Mouse (Mus musculus) CD8-positive naive resting alpha-beta T cell, adult 2 months (primary cell): ENCODE results near the gene Cacng6.
"Not testable (repeated sequence)": the region's sequence is repeated elsewhere in the genome, so short reads cannot be mapped to it uniquely, and the experiment has no call there.

Source experiments
- DNase-seq, 2 experiments: peaks; one replicate each; pipeline ENCODE4 v3.0.0; 2022; ENCODE audit warnings: low read depth in 2 of 2, low spot score in 2 of 2

Gene Cacng6

DNA sequence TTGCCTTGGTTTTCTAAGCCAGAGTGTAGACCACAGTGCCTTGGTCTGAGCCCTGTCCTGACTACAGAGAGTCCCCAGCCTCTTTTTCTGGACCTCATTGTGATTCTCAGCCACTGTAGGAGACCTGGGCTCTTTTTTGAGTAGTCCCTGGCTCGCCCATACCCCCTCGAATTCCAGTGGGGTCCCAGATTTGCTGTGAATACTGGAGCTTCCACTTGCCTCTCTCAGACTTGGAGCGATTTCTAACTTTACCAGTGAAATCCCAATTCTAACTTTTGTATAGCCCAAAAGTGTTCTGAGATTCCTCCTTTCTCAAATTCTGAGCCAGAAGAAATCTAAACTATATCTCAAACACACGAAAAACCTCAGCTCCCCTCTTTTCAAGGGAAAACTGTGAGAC lies at the start of gene Cacng6:
Gene Cacng6, plus strand, starts transcription at position 301 of the 400 bp plus-strand sequence.
- no peak for DNase-seq

DNA sequence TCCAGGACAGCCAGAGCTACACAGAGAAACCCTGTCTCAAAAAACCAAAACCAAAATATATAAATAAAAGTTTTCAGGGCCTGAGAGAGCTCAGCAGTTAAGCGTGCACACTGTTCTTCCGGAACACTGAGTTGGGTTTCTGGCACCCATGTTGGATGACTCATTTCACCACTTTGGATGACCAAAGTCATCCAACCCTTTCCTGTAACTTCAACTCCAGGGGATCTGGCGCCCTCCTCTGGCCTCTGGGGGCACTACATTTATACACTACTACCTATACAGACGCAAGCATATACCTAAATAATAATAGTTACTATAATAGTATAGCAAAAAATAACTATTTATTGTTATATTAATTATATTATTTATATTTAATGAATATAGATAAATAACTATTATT lies 47.2 kb upstream of the Cacng6 start:
- DNase-seq: no peak

DNA sequence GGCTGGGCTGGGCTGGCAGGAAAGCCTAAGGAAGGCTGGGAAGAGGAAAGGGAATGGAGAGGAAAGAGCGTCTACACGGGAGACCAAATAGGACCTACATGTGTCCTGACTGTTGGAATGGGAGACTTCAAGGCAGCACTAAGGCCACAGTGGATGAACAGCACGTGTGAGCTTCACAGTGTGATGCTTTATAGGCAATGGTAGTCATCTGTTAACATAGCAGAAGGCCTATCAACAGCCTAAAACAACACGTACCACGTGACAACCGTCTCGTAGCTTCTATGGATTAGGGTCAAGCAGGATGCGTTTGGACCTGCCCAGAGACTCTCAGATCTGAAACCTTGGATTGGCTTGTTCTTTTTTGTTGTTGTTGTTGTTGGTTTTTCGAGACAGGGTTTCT lies 41.9 kb upstream of the Cacng6 start:
- DNase-seq: no peak

DNA sequence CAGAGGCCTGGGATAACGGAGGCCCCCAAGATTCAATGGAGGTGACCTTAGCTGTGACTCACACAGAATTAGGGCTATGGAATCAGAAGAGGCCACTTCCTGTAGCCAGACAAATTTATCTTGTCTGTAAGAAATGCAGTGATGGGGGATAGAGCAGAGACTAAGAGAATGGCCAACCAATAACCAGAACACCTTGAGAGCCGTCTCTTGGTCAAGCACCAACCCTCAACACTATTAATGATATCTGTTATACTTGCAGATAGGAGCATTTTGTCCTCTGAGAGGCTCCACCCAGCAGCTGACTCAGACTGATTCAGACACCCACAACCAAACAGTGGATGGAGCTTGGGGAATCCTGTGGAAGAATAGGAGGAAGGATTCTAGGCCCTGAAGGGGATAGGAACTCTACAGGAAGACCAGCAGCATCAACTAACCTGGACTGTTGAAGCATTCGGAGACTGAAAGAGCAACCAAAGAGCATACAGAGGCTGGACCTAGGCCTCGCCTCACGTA lies 39.1 kb upstream of the Cacng6 start:
- DNase-seq: no peak

DNA sequence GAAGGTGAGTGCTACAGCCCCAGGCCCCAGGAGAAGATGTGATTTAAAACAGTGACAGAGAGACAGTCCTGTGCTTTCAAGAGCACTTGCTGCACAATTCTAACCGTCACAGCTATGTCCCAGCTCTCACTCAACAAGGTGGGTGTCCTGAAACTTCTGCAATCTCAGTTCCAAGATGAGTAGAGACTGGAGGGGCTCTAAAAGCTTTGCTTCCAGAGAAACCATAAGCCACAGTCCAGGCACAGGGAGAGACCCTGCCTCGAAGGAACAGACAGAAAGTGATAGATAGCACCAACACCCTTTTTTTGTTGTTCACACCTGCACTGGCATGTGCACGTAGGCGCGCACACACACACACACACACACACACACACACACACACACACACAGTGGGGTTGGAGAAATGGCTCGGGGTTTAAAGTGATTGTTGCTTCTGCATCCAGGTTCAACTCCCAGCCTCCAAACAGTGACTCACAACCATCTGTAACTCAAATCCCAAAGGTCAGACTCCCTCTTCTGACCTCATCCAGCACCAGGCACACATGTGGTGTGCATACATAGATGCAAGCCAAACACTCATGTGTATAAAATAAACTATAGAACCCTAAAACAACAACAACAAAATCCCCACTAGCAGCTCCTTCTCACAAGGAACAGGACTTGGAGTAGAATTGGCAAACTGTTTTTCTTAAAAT lies 37.8 kb upstream of the Cacng6 start:
- DNase-seq: no peak

DNA sequence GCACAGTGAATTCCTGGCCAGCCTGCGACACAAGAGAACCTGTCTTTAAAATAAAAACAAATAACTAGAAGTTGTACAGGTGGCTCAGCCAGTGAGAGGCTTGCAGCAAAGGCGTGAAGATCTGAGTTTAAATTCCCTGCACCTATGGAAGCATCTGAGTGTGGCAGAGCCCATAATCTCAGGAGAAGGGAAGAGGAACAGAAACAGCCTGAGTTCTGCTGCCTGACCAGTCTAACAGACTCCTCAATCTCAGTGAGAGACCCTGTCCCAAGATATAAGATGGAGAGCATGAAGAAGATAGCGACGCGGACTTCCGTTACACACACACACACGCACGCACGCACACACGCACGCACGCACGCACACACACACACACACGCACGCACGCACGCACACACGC lies 36.2 kb upstream of the Cacng6 start:
- DNase-seq: no peak

DNA sequence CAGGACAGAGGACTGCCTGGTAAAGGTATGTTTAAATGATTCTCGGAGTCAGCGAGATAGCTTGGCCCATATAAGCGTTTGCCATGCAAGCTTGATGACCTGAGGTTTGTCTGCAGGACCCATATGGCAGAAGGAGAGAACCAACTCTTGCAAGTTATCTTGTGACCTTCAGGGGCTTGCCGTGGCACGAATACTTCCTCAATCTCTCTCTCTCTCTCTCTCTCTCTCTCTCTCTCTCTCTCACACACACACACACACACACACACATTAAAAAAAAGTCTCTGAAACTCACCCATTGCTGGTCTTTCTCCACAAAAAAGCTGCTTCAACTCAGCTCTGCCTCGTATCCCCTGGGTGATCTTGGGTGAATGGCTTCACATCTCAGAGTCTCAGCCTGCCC lies 35.1 kb upstream of the Cacng6 start:
- no peak for DNase-seq

DNA sequence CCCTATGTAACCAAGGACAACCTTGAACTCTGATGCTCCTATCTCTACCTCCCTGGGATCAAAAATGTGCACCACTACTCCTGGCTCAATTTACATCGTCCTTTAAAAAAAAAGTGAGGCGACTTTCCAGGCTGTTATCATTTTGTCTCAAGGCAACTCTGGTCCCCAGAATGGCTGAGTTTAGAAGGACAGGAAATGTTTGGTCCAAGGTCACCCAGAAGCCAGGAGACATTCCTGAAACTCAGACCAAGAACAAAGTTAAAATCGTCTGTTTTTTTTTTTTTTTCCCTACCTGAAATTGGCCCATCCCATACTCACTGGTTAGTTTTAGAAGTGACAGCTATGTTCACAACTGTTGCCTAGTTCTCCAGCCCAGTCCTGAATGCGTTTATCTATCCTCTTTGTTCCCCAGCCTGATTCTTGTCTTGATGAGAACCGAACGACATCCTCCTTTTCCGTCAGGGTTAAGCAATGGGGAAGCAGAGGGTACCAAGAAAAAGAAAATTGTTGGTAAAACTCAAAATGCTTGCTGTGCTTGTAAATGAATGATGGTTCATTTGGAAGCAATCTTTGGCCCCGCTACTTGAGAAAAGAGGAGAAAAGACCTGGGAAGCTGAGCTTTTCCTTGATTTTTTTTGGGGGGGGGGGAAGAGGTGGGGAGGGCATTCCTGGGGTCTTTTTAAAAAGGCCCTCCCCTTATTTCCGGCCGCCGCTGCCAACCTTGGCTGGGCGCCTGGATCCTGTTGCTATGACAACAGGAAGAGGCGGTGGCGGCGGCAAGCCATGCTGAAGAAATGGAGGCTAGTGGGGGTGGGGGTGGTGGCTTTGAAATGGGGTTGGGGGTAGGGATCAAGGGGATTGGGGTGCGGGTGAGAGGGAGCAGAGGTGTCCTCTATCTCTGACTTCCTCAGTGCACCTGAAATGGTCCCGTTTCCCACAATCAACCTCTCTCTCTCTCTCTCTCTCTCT lies 34.3 kb upstream of the Cacng6 start:
- no peak for DNase-seq

DNA sequence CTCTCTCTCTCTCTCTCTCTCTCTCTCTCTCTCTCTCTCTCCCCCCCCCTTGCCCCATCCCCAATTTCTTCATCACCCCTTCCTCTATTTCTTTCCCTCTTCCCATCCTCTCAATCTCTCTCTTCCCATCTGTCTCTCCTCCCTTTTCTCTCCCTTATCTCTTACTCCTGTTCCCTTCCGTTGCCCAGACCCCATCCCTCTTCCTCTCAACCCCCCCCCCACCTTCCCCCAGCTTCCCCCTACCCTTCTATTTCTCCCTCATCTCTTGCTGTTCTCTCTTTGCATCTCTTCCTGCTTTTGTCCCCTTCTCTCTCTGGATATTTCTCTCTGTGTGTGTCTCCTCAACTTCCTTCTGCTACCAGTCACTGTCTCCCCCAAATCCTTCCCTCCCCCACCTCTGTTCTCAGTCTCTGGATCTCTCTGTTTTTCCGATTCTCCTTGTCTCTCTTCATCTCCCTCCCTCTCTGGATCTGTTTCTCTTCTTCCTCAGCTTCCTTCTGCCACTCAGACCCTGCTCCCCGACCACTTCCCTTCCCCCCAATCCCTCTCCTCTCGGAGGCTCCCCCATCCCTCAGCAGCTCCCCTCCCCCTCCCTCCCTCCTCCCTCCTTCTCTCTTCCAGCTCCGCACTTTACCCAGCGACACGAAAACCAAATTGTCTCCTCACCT lies 33.4 kb upstream of the Cacng6 start, which contains the start of gene Cacng8:
Gene Cacng8, plus strand, starts transcription at position 271 of the 668 bp plus-strand sequence.
- DNase-seq: no peak

DNA sequence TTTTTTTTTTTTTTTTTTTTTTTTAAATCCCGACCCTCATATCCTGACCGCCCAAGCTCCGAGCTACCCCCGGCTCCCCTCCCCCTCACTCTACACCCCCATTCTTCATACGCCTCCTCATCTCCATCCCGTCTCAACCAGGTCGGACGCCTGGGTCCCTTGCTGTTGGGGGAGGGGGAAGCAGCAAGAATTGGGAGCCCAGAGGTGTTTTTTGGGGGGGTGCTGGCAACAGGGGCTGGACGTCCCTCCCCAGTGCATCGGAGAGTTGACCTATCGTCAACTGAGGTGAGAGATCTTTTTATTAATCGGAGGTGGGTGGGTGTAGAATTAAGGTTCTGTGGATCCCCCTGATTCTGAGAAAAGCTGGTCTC lies 32.9 kb upstream of the Cacng6 start:
- DNase-seq: no peak

DNA sequence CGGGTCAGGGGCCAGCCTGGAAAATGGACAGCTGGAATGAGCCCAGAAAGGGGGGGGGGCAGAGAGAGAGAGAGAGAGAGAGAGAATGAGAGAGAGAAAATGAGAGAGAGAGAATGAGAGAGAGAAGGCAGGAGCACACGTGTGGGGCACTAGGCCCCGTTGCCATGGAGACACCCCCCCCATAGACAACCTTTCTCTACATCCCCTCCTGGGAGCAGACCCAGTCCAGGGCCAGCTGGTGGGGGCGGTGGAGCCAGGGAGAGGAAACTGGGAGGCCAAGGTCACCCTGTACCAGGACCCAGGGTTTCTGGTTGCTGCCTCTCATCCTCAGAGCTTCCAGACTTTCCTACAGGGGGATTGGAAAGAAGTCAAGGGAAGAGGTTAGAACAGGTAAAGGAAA lies 32.2 kb upstream of the Cacng6 start:
- no peak for DNase-seq

DNA sequence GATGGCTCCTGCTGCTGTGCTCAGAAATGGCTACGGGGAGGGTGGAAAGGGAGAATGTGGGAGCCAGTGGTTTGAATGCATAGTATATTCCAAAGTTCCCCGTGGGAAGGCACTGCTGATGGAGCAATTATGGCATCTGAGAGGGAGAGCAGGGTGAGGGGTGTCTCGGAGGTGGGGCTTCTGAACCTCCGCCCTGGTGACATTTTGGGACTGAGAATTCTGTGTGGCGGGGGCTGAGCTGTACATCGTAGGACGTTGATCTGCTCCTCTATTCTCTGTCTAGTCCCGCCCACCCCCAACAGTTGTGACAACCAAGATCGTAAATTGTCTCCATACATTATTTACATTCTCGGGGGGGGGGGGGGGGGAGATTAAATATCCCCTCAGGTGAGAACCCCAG lies 26.6 kb upstream of the Cacng6 start:
- DNase-seq: no peak

DNA sequence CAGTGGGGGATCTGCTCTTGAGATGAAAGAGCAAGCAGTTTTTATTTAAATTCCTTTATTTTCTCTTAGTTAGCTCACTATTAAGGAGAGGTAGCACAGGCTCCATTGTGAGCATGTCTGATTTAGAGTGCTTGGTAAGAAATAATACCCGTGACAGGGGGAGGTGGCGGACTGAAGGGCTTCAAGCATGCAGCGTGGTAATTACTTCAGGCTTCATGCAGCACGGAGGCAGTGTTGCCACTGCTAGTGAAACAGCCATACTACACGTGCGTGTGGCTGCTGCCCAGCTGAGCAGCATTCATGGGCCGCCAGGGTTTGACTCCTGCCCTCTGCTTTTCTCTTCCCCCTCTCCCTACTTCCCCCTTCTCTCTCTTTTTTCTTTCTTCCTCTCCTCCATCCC lies 26.2 kb upstream of the Cacng6 start:
- DNase-seq: no peak

DNA sequence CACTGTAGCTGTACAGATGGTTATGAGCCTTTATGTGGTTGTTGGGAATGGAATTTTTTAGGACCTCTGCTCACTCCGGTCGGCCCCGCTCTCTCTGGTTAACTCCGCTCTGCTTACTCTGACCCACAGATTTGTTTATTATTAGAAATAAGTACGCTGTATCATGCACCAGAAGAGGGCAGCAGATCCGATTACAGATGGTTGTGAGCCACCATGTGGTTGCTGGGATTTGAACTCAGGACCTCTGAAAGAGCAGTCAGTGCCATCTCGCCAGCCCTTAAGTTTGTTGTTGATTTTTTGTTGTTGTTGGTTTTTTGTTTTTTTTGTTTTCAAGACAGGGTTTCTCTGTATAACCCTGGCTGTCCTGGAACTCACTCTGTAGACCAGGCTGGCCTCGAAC lies 25.6 kb upstream of the Cacng6 start:
- not testable (repeated sequence) for DNase-seq

DNA sequence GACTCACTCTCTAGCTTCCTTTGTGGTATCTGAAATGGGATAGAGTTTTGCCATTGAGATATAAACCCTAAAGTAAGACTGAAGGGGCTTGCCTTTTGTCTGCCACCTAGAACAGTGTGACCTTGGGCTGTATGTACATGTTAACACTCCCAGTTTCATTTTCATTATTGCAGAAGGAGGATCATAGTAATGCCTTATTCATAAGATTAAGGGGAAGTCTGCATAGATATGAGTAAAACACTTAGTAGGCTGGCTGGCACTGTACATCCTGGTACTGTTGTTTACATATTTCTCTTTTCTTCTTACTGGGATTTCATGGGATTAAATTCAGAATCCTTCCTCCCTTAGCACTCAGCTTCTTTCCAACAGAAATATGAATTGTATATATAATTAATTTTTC lies 24.1 kb upstream of the Cacng6 start:
- no peak for DNase-seq

DNA sequence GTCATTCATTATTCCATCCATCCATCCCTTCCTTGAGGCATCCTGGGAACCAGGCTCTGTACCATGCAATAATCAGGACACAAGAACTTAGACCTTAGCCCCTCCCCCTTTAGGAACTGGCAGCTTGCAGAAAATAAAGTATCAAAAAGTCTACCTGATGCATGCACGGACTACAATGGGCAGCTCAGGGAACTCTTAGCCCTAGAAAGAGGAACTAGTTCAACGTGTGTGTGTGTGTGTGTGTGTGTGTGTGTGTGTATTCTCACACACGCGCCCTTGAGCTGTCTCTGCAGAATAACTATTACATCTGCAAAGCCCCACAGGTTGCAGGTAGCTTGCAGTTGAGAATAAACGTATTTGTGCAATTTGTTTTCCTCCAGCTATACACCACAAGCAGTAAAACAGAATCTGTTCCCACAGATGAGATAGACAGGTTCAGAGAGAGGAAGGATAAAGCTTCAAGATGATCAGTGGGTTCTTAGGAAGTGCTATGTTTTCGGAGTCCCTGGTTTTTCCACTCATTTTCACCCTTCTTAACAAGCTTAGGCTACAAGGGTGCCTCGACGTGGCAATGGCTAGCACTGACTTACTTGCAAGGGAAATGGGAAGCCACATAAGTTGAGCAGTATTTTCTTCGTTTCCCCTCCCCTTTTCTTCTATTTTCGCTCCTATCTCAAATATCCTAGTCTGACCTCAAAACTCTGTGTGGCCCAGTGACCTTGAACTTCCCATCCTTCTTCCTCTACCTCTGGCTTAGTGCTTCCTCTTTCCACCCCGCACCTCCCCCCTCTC lies 14.1 kb upstream of the Cacng6 start:
- DNase-seq: no peak

DNA sequence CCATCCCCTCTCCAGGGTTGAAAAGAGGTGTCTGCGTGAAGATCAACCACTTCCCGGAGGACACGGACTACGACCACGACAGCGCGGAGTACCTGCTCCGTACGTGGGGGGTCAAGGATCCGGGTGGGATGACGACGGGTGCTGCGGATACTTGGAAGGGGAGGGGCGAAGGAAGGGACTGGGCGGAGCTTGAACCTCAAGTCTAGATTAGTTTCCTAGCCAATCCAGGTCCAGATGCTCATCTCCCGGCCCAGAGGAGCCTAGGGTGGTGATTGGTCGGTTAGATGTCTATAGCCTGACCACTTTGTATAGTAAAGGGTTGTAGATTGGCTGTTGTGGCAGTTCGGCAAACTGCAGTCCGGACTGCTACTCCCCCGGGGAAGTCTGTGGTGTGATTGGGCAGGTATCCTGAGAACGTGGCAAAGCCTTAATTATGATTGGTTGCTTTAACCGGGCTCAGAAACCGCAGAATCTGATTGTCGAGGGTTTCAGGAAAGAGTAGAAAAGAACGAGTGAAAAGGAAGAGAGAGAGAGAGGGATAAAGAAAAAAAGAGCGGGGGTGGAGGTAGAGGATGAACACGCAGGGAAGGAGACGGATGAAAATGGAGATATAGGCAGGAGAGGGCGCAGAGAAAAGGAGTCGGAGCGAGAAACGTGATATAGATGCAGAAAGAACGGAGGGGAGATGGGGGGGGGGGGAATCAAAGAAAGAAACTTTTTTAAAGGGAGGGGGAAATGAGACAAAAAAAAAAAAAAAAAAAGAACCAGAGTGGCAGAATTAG lies 12.6 kb upstream of the Cacng6 start:
- no peak for DNase-seq

DNA sequence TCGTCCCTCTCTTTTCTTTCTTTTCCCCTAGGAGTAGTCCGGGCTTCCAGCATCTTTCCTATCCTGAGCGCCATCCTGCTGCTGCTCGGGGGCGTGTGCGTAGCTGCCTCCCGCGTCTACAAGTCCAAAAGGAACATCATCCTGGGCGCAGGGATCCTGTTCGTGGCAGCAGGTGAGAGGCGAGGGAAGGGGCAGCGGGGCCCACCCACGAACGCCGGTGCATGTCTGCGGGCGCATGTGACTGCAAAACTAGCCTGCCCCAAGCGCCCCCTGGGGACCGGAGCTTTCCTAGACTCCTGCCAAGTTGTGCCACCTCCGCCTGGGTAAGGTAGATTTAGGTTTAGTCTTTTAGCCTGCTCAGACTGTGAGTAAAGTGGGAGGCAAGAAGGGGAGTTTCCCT lies 12.0 kb upstream of the Cacng6 start:
- peak; percentile 11 to 26 for DNase-seq

DNA sequence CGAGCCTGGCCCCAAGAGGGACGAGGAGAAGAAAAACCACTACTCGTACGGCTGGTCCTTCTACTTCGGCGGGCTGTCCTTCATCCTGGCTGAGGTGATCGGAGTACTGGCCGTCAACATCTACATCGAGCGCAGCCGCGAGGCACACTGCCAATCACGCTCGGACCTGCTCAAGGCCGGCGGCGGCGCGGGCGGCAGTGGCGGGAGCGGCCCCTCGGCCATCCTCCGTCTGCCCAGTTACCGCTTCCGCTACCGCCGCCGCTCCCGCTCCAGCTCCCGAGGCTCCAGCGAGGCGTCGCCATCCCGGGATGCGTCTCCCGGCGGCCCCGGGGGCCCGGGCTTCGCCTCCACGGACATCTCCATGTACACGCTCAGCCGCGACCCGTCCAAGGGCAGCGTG lies 9.1 kb upstream of the Cacng6 start:
- no peak for DNase-seq

DNA sequence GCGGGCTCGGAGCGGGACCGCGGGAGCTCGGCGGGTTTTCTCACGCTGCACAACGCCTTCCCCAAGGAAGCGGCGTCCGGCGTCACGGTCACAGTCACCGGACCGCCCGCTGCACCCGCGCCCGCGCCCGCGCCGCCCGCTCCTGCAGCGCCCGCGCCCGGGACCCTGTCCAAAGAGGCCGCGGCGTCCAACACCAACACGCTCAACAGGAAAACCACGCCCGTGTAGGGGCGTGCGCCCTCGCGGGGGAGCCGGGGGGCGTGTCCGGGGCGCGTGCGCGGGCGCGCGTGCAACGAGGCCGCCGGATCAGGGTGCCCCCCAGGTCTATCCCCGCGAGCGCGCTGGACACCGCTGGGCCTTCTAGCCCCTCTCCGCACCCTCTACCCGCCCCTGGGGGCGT lies 8.6 kb upstream of the Cacng6 start:
- peak in 1 of 2 experiments; percentile 17 for DNase-seq
